Mouse (Mus musculus): ENCODE data around the gene Gm11168.
"Not testable (repeated sequence)": the region's sequence is repeated elsewhere in the genome, so short reads cannot be mapped to it uniquely, and the experiment has no call there.

GRCm38 (mm10) chr9:3006636-3007035 is 3.5 kb downstream of the Gm11168 start:
- not testable (repeated sequence) for TF ChIP-seq ZNF384 (IDR thresholded peaks at IDR 0.05; ENCODE audit: low read depth, low read length); HCFC1 (IDR thresholded peaks at IDR 0.05; ENCODE audit: borderline replicate concordance, insufficient read depth, low read length); ZC3H11A (IDR thresholded peaks at IDR 0.05; ENCODE audit: borderline replicate concordance, low read depth, low read length); MAFK (IDR thresholded peaks at IDR 0.05; ENCODE audit: insufficient read depth, low read depth, low read length)
